Mouse (Mus musculus): ENCODE data around the gene Slc25a35.
"Not testable (repeated sequence)": the region's sequence is repeated elsewhere in the genome, so short reads cannot be mapped to it uniquely, and the experiment has no call there.

Gene Slc25a35

GRCm38 (mm10) chr11:68967337-68968282, at the start of gene Slc25a35:
Gene Slc25a35 (plus strand): TSS chr11:68968131.
- peak; percentile 92 for DNase-seq

- no peak for DNase-seq
These were observed 44.7 kb upstream of the Slc25a35 start for GRCm38 (mm10) chr11:68923191-68923590.

- no peak for DNase-seq
These were observed 43.2 kb upstream of the Slc25a35 start for GRCm38 (mm10) chr11:68924749-68925148.

- no peak for DNase-seq
These were observed 41.0 kb upstream of the Slc25a35 start, which contains the start of gene Odf4 for GRCm38 (mm10) chr11:68926981-68927380. Gene Odf4 (minus strand): TSS chr11:68927081.

- DNase-seq: no peak
These were observed 38.0 kb upstream of the Slc25a35 start for GRCm38 (mm10) chr11:68929947-68930346.

GRCm38 (mm10) chr11:68933885-68934507, 33.9 kb upstream of the Slc25a35 start:
- no peak for DNase-seq

GRCm38 (mm10) chr11:68936951-68937350, 31.0 kb upstream of the Slc25a35 start:
- DNase-seq: not testable (repeated sequence)

GRCm38 (mm10) chr11:68939451-68940304, 28.3 kb upstream of the Slc25a35 start:
- peak; percentile 87 for DNase-seq

- DNase-seq: no peak
These were observed 27.4 kb upstream of the Slc25a35 start for GRCm38 (mm10) chr11:68940516-68940915.

- no peak for DNase-seq
These were observed 25.2 kb upstream of the Slc25a35 start for GRCm38 (mm10) chr11:68942731-68943130.

- no peak for DNase-seq
These were observed 22.7 kb upstream of the Slc25a35 start for GRCm38 (mm10) chr11:68945245-68945644.

- no peak for DNase-seq
These were observed 21.9 kb upstream of the Slc25a35 start for GRCm38 (mm10) chr11:68946001-68946400.

- no peak for DNase-seq
These were observed 21.0 kb upstream of the Slc25a35 start for GRCm38 (mm10) chr11:68946806-68947440.

- DNase-seq: no peak
These were observed 20.4 kb upstream of the Slc25a35 start for GRCm38 (mm10) chr11:68947542-68947993.

GRCm38 (mm10) chr11:68953903-68954302, 14.0 kb upstream of the Slc25a35 start:
- DNase-seq: no peak

GRCm38 (mm10) chr11:68954408-68954807, 13.5 kb upstream of the Slc25a35 start:
- no peak for DNase-seq

- DNase-seq: no peak
These were observed 12.5 kb upstream of the Slc25a35 start for GRCm38 (mm10) chr11:68955473-68955872.

GRCm38 (mm10) chr11:68956107-68956506, 11.8 kb upstream of the Slc25a35 start:
- DNase-seq: no peak

GRCm38 (mm10) chr11:68956697-68957096, 11.2 kb upstream of the Slc25a35 start:
- DNase-seq: no peak

- no peak for DNase-seq
These were observed 10.6 kb upstream of the Slc25a35 start, which contains the start of gene Arhgef15 for GRCm38 (mm10) chr11:68957308-68957707. Gene Arhgef15 (minus strand): TSS chr11:68957480.

GRCm38 (mm10) chr11:68957971-68958370, 10.0 kb upstream of the Slc25a35 start:
- DNase-seq: no peak

GRCm38 (mm10) chr11:68961596-68961995, 6.3 kb upstream of the Slc25a35 start:
- no peak for DNase-seq
